13 mouse cellular contexts compared by ENCODE assay signal in genomic region chr15:80147511-80147910, GRCm38 (mm10). TPM values are rescaled to one million over a fixed set of nuclear protein-coding genes. Genes with fewer than 3 reads are reported as not detected.
"Had no signal": no experiment of that assay in that cellular context is flagged by ENCODE, and none has a peak within 500 bp of the region (broad histone marks: within the 10 kb centered on the region; RNA-seq: fewer than 3 reads in every experiment).

No protein-coding gene starts in this region.

- H3K4me3 ChIP-seq: kidney, embryonic 15.5 days; limb, embryonic 15.5 days; liver, embryonic 13.5 days; myocyte; neural tube, embryonic 15.5 days had no signal

- DNase-seq: kidney, adult 2 months; kidney, postnatal 14 days; left cerebral cortex, postnatal 4 days; liver, embryonic 13.5 days; lung, adult 18-20 months; right cerebral cortex, adult 18-20 months; right cerebral cortex, postnatal 25 days; thymus, postnatal 14 days had no signal

- H3K4me1 ChIP-seq: kidney, embryonic 15.5 days; limb, embryonic 15.5 days had no signal

- H3K27me3 ChIP-seq: kidney, embryonic 15.5 days; limb, embryonic 15.5 days; liver, embryonic 13.5 days; neural tube, embryonic 15.5 days had no signal

- H3K9me3 ChIP-seq: kidney, embryonic 15.5 days; limb, embryonic 15.5 days; liver, embryonic 13.5 days; neural tube, embryonic 15.5 days had no signal

- H3K4me2 ChIP-seq: kidney, embryonic 15.5 days; limb, embryonic 15.5 days; liver, embryonic 13.5 days; neural tube, embryonic 15.5 days had no signal

- H3K27ac ChIP-seq: kidney, embryonic 15.5 days; limb, embryonic 15.5 days; liver, embryonic 13.5 days; neural tube, embryonic 15.5 days had no signal

- H3K9ac ChIP-seq: kidney, embryonic 15.5 days; limb, embryonic 15.5 days; liver, embryonic 13.5 days; neural tube, embryonic 15.5 days had no signal

RNA-seq across cellular contexts. Expression of gene Mgat3, which starts 26.0 kb away (rescaled TPM):
- total RNA-seq: megakaryocyte-erythroid progenitor cell, adult 5-6 weeks had no signal
